Mouse (Mus musculus) lung, adult 2 months (tissue): ENCODE data around the gene B3gnt2.

Experiments used
- CTCF ChIP-seq: fragments of 200-500 bp; IDR thresholded peaks from 2 replicates; pipeline ENCODE4 v1.5.1; 2011; ENCODE audit warnings: mild to moderate bottlenecking, low read length, control low read depth; ENCODE audit not compliant: insufficient read depth
- POLR2A ChIP-seq: fragments of 200-500 bp; IDR thresholded peaks from 2 replicates; pipeline ENCODE4 v1.6.1; 2011; ENCODE audit warnings: low read depth, mild to moderate bottlenecking, control low read depth, low read length, borderline replicate concordance; ENCODE audit errors: extremely low read depth

- TF ChIP-seq POLR2A (no peak), CTCF (no peak)
Measured at GRCm38 (mm10) chr11:22763055-22763454, 97.7 kb downstream of the B3gnt2 start.
